Mouse (Mus musculus) adrenal gland, postnatal 36 days (tissue): ENCODE results near the gene Nectin3. TPM values are rescaled to one million over a fixed set of nuclear protein-coding genes. Genes with fewer than 3 reads are reported as not detected.
A peak's percentile ranks its signal among the peaks of the same experiment; 100 is the strongest.

Experiments used
- DNase-seq, 2 experiments: peaks; one replicate each; pipeline ENCODE4 v3.0.0; 2021; ENCODE audit warnings: mixed read lengths in 1 of 2
- long read RNA-seq, 2 experiments: library from polyadenylated mRNA; stranded (forward); transcript quantifications; one replicate each; pipeline ENCODE4 v2.0.0; 2021; ENCODE audit warnings: borderline sequencing depth in 2 of 2
- total RNA-seq, 2 experiments: library from RNA; stranded (reverse); gene quantifications; 2 replicates each; pipeline ENCODE4 v1.2.3; 2021

Nectin3 gene
- total RNA-seq = 10 to 100 TPM; 27.2 to 42.1 TPM
- long read RNA-seq, experiment 1, full-length matches to known transcripts = 71 of 79 reads
- long read RNA-seq, experiment 1, partial matches to known transcripts = 2 of 79 reads
- long read RNA-seq, experiment 1, other reads (novel, unspliced or antisense) = 6 of 79 reads
- long read RNA-seq, experiment 2, transcript Nectin3-201 (6 exons, 3,062 nt) = major isoform, 7 of 9 reads
- long read RNA-seq, experiment 2, partial matches to known transcripts = 1 of 9 reads
- long read RNA-seq, experiment 2, other reads (novel, unspliced or antisense) = 0 of 9 reads

- DNase-seq = no peak
These were observed at the start of gene Nectin3 for GRCm38 (mm10) chr16:46498421-46498789. TSS of gene Nectin3 (minus strand) at chr16:46498525.

GRCm38 (mm10) chr16:46538092-46538491, 39.8 kb upstream of the Nectin3 start:
- no peak for DNase-seq

GRCm38 (mm10) chr16:46532465-46533254, 34.3 kb upstream of the Nectin3 start:
- no peak for DNase-seq

- no peak for DNase-seq
These were observed 32.7 kb upstream of the Nectin3 start for GRCm38 (mm10) chr16:46531023-46531422.

- no peak for DNase-seq
These were observed 22.6 kb upstream of the Nectin3 start for GRCm38 (mm10) chr16:46520885-46521417.

- no peak for DNase-seq
These were observed 21.3 kb upstream of the Nectin3 start for GRCm38 (mm10) chr16:46519606-46520005.

- no peak for DNase-seq
These were observed 9.6 kb upstream of the Nectin3 start for GRCm38 (mm10) chr16:46507944-46508333.

- DNase-seq = no peak
These were observed 9.1 kb upstream of the Nectin3 start for GRCm38 (mm10) chr16:46507260-46507943.

- DNase-seq = no peak
These were observed 5.7 kb upstream of the Nectin3 start for GRCm38 (mm10) chr16:46504006-46504405.

- DNase-seq = no peak
These were observed 4.0 kb upstream of the Nectin3 start for GRCm38 (mm10) chr16:46502311-46502710.

GRCm38 (mm10) chr16:46500759-46501158, 2.4 kb upstream of the Nectin3 start:
- no peak for DNase-seq

GRCm38 (mm10) chr16:46497686-46498420, 472 bp downstream of the Nectin3 start:
- peak; percentile 51 to 54 for DNase-seq

GRCm38 (mm10) chr16:46496889-46497685, 1.2 kb downstream of the Nectin3 start:
- DNase-seq = peak; percentile 97 to 98

GRCm38 (mm10) chr16:46496031-46496868, 2.1 kb downstream of the Nectin3 start:
- peak; percentile 62 to 63 for DNase-seq

GRCm38 (mm10) chr16:46495201-46495600, 3.1 kb downstream of the Nectin3 start:
- DNase-seq = no peak

- DNase-seq = peak; percentile 23 to 64
These were observed 10.8 kb downstream of the Nectin3 start for GRCm38 (mm10) chr16:46487436-46488097.

GRCm38 (mm10) chr16:46477336-46477735, 21.0 kb downstream of the Nectin3 start:
- DNase-seq = no peak

GRCm38 (mm10) chr16:46451421-46451820, 46.9 kb downstream of the Nectin3 start:
- no peak for DNase-seq

GRCm38 (mm10) chr16:46449013-46449412, 49.3 kb downstream of the Nectin3 start:
- DNase-seq = no peak

GRCm38 (mm10) chr16:46431317-46431716, 67.0 kb downstream of the Nectin3 start:
- DNase-seq = no peak
